Mouse (Mus musculus) kidney, adult 11 months (tissue): ENCODE measurements around the gene Bcl11a.

ENCODE experiments used
- DNase-seq: peaks from one replicate; pipeline ENCODE4 v3.0.0; 2022

Gene Bcl11a

DNA sequence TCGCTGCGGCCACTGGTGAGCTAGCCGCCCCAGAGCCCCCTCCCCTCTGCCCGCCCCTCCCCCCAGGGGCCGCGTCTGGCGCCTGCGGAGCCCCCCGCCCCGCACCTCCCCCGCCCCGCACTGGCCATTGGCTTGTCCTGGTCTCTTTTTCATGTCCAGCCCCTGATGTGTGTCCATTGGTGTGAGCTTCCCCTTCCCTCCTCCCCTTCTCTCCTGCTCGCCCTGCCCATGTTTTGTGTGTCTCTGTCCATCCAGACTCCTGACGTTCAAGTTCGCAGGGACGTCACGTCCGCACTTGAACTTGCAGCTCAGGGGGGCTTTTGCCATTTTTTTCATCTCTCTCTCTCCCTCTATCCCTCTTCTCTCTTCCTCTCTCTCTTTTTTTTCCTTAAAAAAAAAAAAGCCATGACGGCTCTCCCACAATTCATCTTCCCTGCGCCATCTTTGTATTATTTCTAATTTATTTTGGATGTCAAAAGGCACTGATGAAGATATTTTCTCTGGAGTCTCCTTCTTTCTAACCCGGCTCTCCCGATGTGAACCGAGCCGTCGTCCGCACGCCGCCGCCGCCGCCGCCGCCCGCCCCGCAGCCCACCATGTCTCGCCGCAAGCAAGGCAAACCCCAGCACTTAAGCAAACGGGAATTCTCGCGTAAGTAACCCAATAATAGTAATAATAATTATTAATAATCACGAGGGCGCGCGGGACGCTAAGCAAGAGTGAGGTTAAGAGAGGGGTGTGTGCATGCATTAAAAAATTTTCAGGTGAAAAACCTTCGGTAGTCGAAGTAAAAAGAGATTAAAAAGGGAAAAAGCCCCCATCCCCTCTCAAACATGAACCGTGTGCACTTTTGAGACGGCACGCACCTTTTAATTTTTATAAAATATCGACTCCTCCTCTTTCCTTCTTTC is at the start of gene Bcl11a:
TSS of gene Bcl11a (plus strand) at position 262 of the 911 bp plus-strand sequence.
- DNase-seq, result peak; percentile 44

DNA sequence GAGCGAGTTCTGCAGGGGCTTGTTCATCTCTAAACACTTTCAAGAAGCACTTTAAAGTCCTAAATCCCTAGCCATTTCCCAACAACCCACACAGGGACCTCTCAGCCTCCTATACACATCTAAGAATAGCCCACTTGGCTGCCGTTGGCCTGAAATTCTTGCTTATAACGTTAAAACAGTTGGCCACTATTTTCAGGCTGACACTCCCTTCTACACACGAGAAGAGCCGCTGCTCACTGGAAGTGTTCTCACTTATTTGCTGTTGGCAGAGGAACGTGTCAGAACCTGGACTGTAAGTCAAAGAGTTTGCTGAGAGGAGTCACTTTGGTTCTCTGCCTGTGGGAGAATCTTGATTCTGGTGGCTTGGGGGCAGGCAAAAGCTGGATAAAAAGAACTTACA is 33.8 kb upstream of the Bcl11a start:
- DNase-seq, result no peak

DNA sequence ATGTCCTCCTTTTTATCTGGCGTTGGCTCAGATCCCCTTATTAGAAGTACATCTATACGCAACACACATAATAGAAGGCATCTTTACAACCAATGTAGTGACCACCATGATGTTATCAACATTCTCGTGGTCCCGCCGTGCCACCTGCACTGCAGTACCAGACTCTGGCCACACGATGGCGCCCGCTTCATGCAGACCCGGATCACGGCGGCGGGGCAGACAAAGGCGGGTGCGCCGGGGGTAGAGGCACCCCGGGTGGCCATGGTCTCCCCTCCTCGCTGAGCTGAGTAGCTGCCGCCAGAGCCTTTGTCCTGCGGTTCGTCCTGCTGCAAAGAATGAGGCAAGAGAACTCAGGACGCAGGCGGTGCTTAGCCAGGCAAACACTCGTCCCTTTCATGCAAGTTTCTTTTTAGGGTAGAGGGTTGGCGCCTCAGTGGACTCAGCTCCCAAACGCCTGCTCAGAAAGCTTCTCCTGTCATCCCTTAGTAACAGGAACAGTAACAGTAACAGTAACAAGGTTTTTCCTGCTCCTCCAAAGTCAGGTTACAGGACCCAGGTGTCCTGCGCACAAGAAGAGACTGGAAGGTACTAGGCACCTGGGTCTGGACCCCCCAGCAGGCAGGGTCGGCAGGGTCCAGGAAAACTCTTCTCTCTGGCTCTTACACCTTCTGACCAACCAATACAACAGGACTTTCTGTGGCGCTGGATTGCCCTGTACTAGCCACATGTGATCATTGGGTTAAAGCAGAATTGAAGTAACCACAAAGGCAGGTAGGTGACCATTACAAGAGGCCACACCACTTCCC is 28.4 kb upstream of the Bcl11a start:
- peak; percentile 29 for DNase-seq

DNA sequence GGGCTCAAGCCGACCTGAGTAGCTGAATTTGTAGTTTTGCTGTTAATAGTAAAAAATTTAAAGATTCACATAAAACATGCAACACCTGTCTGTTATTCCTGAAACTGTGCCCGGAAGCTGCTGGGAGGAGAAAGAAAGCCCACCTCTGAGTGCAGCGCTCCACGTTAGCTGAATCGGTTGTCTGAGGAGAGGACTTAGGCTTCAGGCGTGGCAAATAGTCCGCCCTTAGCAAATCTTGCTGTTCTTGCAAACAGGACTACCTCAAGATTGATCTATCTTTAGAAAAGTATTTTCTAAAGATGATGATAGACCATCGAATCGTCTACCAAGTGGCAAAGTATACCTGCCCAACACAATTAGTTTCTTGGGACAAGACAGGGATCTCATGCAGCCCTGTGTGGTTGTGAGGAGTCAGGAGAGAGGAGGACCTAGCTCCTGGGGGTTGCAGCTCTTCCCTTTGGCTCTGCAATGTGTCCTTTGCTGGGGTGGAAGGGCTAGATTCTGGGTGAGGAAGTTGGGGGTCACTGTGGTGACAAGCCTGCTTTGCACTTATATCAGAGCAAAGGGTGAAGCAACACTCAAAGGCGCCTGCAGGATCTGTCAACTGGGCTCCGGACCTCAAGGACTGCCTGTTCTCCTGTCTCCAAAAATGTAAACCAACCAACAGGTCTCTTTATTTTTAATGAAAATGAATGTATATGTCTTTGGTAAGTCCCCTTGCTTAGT is 27.7 kb upstream of the Bcl11a start:
- DNase-seq, result no peak

DNA sequence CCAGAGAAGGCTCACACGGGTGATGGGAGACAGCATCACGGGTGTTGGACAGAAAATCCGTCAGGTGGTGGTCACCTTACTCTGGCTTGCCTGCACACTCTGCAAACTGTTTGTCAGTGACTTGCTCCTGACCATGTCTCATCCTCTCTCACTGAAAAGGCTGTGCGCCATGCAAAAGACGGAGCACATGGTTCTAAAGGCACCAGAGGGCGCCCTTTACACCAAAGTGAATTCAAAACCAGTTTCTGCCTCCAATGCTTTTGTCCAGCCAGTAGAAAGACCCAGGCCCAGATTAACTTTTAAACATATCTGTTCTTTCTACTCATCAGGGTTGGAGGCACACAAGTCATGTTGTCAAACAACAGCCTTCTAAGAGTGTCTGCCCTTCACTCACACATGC is 25.0 kb upstream of the Bcl11a start:
- DNase-seq, result no peak

DNA sequence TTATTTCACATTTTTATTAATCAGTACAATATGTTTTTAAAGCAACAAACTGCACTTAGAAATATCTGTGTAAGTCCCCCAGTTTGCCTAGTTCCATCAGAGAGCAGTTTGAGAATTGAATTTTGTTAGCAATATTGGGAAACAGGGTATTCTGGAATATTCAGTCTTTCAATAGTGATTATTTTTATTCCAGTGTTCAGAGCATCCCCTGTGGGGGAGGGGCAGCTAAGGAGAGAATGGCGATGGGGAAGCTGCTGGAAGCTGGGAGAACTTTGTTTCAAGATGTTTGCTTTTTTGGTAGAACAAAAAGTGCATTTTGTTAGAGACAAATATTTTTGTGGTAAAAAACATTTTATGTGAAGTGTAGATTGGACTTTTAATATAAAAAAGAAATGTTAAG is 18.7 kb upstream of the Bcl11a start:
- no peak for DNase-seq

DNA sequence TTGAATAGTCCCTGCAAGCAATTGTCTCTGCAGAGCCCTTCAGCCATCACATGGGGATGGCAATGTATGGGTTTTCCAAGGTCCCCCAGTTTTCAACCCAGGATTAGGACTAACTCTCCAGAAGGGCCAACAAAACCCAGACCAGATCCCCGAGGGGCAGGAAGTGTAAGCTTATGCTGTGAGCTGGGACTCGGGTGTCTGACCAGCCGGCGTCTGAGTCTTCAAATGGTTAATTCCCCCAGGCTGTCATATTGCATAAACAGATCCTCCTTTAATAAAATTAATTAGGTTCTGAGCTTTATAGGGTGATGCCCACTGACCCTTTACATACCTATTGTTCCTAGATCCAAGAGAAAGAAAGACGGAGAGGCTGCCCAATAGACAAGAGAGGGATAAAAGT is 17.4 kb upstream of the Bcl11a start:
- DNase-seq, result no peak

DNA sequence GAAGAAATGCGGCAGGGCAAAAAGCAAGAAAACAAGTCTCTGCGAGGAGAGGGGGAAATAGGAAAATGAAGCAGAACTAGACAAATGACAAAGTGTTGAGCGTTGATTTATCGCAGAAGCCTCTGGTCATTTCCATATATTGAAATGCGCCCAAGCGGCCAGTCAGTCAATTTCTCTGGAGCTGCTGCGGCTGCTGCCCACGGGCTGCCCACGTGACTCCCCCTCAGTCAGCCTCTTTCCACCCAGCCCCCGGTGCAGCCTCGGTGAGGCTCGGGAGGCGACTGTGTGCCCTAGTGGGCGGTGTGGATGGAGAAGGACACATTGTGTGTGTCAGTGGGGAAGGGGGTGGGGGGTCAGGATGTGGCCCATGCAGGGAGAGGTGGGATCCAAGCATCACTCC is 16.0 kb upstream of the Bcl11a start:
- DNase-seq, result no peak

DNA sequence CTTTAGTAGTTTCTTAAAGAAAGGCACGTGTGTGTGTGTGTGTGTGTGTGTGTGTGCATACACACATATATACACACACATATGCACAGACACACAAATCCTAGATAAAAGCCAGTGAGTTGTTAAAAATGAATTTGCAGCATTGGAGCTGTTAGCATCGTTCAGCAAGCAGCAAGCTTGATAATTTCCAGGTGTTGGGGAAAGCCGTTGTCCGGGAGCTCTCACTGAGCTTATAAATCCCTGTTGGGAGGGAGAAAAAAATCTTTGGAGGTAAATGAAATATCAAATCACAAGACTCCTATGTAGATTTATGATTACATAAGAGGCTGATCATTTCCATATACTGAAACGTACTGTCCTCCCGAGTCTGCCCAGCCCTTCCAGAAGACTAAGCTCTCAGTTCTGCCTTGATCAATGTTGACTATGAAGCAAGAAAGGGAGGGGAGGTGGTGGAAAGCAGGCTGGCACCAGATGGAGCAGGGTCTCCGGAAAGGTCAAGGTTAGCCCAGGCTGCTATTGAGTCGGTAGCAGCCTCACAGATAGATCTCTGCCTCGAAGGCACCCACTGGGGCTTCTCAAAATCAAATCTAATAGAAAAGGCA is 15.3 kb upstream of the Bcl11a start:
- DNase-seq, result no peak

DNA sequence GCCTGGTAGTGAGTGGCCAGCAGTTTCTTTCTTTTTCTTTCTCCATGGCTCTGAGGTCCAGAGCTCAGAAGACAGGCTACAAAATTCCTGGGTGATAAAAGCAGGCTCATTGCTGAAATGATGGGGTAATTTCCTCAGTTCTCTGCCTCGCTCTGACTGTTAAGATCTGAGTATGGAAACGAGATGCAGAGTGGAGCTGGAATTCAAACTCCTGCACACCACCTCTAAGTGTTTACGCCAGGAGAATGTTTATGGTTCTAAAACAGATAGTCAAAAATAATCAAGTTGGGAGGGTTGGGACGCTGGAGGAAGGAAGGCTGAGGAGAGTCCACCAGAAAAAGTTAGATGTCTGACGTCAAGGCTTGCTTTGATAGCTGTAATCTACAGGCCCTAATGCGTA is 13.6 kb upstream of the Bcl11a start:
- DNase-seq, result no peak

DNA sequence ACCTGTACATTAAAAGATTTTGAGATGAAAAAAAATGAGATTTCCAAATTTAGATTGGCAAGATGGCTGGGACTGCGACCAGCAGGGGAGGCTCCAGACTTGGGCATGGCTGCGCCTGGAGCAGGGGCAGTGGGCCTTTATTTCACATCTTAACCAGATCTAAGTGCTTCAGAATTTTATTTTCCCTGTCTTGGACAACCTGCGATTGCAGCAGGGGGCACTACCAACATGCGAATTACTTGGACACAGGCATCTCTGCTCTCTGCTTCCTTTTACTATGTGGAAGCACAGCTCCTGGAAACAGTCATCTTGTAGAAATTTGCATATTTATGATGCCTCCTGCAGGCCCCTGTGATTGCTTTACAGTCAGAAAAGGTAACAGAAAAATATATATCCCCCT is 12.5 kb upstream of the Bcl11a start:
- no peak for DNase-seq

DNA sequence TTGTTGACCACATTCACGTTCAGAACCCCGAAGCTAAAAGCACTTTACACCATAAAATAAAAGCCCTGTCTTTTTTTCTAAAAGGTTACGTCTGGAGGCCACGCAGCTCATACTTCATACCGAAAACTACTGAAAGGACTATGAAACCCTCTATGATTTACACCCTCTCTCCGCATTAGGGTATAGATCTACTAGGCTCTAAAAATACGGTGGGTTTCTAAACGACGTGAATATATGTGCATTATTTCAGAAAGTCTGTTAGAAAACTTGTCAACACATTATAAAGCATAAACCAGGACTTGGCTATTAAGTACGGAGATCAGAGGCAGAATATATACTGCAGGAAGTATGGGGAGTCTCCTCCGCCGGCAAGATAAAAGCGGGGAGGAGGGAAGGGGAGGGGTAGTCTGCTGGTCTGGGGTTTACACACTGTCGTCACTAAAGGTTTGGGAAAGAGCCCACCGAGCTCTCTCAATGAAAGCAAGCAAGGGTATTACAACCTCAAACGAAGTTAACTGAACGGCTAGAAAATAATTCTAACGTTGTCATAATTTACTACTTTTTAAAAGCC is 3.8 kb upstream of the Bcl11a start:
- no peak for DNase-seq

DNA sequence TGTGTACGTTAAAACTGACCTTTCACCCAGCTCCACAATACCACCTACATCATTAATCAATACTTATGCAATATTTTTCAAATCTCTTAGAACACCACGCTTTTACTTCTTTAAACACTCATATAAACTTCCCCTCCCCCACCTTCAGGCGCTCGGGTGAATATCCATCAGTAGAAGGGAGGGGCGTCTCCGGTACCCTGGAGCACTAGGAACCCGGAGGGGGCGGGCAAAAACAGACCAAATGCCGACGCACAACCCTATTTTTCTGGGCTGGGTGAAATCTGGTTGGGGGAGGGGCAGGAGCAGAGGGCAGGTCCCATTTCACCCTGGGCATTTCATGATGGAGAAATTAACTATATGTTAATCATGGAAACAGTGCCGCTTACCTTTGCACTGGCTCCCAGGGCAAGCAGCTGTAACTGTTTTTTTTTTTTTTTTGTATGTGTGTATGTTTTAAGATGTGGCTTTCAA is 3.2 kb upstream of the Bcl11a start, which contains the start of gene A830031A19Rik:
TSS of gene A830031A19Rik (minus strand) at position 421 of the 471 bp plus-strand sequence.
- DNase-seq, result no peak

DNA sequence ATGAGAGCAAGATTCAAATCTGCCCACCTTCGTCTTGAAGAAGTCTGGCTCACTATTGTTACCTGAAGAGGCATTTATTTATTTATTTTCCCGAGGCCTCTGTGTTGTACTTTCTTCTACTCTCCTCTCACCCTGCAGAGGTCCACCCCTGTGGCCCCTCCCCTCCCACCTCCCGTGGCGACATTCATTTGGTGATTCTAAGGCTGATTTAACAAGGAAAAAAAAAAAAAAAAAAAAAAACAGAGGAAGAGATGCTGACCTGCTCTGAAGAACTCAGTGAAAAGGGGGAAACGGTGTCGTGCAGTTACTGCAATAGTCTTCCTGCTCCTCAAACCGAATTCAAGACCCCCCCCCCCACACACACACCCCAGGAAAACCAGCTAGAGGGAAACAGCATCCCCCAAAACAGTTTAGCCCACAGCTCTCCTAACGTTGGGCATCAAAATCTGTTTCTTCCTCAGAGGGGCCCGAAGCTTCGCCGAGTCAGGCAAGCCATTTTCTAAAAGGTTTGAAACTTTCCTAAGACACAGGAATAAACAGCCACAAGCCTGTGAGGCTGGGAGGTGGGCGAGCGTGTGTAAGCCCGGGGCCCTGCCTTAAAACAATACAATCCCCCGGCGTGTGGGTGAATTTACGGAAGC is 2.2 kb upstream of the Bcl11a start:
- no peak for DNase-seq

DNA sequence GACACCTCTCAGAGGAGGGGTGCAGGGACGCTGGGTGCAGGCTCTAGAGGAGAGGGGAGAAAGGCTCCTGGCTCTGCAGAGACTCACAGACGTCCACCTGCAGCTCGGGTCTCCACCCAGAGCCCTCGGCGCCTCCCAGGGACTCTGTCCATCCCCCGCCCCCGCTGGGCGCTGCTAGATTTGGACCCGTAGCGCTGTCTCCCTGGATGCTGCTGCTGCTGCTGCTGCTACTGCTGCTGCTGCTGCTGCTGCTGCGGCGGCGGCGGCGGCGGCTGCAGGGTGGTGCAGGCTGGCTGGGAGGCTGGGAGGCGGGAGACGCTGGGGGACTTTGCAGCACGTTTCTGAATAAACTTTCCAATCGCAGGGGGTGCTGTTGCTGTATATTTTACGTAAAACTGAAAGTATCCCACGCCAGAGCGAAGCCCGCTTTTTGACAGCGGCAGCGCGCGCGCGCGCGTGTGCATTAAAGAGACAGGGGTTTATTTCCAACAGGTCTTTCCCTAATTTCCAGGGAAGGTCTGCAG is 1.7 kb upstream of the Bcl11a start:
- DNase-seq, result no peak

DNA sequence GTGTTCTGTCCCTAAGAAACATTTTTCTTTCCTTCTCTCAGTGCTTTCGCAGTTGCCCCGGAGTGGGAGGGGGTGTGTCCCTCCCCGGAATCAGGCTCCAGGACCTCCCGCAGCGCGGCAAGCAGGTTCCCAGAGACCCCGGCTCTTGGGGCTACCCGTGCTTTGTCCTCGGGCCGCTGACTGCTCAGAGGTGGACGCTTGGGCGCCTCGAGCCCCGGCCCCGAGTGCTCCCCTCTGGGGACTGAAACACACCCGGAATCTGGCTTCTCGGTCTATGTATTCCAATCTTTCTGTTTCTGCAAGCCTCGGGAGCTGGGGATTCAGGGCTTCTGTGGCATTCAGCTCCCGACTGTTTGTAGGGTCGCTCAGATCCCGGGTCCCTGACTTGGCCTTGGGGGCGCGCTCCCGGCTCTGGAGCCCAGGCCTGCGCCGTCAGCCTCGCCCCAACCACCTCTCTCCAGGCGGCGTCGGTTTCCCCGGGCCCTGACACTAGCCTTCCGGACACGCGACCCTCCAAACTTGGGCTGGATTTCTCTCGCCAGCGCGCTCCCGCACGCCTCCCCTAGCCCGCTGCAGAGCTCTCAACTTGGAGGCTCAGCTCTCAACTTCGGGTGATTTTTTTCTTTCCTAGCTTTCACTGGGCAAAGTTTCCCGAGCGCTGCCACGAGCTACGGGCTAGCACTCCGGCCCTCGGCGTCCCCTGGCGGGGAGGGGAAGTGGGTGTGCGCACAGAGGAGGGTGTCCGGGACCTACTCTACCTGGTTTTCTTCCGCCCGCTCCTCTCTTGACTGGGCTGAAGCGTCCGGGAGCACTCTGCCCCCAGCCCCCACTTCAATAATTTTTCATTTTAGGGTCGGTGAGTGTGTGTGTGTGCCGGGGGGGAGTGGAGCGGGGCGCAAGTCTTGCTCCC is 780 bp upstream of the Bcl11a start:
- DNase-seq, result no peak

DNA sequence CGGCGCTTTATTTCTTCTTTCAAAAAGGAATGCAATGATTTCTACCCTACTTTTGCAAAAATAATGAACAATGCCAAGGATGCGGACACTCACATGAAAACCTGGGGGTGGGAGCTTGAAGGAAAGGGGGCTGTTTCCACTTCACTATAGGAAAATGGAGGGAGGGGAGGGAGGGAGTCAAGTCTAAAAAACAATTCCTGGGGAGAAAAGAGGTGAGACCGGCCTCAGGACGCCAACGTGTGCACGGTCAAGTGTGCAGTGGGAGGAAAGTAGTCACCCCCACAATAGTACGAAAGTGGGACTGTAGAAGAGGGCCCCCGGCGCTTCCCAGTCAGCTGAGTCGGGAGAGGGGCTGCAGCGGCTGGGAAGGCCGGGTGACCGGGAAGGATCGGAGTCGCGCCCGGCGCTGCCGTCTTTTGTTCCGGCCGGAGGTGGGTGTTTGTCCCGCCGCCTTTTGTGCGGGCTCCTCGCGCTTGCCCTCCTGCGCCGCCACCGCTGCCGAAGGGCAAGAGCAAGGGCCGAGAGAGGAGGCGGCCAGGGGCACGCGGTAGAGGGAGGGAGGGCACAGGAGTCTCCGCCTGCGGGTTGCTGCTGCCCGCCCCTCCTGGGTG is 955 bp downstream of the Bcl11a start:
- DNase-seq, result no peak

DNA sequence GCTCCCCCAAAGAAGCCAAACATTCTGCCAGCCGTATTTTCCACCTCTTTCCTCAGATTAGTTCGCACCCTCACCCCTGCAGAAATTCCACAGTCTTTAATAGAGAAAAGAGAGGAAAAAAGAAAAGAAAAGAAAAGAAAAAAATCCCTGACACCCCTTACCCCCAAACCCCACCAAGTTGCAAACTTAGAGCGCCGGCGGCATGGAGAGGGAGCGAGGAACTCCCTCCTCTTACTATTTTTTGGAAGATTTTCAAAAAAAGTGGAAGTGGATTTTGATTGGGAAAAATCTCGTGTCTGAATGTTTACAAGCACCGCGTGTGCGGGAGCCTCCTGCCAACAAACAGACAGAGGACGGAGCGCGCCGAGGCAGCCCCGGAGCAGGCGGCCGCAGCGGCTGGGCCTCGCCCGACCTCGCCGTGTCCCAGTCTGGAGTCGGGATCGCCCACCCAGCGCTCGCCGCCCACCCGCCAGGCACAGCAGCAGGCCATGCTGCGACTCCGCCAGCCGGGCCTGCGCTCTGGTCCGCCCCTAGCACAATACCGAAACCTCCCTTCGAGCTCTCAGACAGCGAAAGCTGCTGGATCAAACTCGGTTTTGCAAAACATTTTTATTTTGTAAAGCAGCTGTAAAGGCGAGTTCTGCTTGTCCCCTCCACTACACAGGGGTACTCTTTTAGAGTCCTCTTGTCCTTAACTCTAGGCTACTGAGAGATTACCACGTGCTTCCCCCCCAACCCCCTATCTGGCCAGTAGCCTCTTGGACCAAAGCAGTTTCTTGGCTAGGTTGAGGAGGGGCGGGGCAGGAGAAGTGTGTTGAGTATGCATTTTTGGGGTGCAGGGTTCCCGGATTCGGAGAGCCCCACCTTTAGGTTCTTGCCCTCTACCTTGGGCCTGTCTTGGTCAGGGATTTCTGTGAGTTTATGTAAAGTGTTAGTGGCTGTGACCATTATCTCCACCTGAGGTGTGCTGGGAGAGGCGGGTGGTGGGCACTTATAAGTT is 1.8 kb downstream of the Bcl11a start:
- no peak for DNase-seq

DNA sequence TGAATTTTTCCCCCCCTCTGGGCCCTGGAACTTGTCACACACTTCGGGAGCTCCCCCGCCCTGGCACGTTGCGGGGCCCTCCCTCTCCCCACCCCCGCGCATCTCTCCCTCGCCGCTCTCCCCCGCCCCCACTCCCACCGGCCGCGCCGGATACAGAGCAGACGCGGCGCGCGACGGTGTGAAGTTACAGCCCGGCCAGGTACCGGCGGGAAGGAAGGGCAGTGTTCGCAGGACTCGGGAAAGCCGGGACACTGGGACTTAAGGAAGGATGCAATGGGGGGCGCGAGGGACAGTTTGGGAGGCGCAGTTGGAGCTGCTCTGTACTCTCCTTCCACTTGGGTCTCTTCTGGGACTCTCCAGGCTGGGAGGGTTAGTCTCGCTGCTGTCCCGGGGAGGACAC is 2.7 kb downstream of the Bcl11a start:
- no peak for DNase-seq
